Mouse (Mus musculus): ENCODE data around the gene Fam84a. TPM values are rescaled to one million over a fixed set of nuclear protein-coding genes. Genes with fewer than 3 reads are reported as not detected.
A peak's percentile ranks its signal among the peaks of the same experiment; 100 is the strongest.

Fam84a gene
- total RNA-seq, 1 experiment = 1.3 TPM

DNA sequence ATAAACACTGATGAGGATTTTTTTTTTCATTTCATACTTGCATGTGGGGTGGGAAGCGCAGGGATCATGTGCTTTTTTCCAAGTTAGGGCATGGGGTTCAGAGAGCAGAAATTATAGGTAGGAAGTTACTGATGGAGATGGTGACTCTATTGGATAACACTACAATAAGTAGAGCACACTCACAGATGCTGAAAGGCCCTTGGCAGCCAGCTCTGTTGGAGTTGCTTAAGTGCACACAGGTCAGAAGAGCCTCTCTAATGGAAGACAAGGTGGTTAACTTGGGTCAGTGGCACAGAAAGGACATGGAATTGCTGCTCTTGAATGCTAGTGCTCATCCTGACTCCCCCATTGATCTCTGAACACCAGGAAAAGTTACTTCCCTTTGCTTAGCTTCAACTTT, 13.1 kb upstream of the Fam84a start:
- H3K4me1 ChIP-seq (ENCODE audit: control insufficient read depth in 2 of 2, insufficient read depth in 2 of 2, low read length in 2 of 2, poor library complexity in 1 of 2) = no peaks in the 10 kb centered on the region
- no peak overlapping the region for H3K4me3 ChIP-seq (ENCODE audit: insufficient read depth in 1 of 2, low read depth in 1 of 2, low read length in 2 of 2, poor library complexity in 1 of 2, severe bottlenecking in 1 of 2)
- in situ Hi-C loops (cut with MboI; ENCODE audit: low sequenced_read_pairs in 2 of 2, unreplicated experiment in 2 of 2) = no loop called here
- no peaks in the 10 kb centered on the region for H3K9me3 ChIP-seq (ENCODE audit: control insufficient read depth, insufficient read depth, low read depth, low read length)
- TF ChIP-seq HCFC1 (IDR thresholded peaks at IDR 0.05; ENCODE audit: borderline replicate concordance, insufficient read depth, low read length) (no peak), ZNF384 (IDR thresholded peaks at IDR 0.05; ENCODE audit: low read depth, low read length) (no peak), CHD2 (IDR thresholded peaks at IDR 0.05; ENCODE audit: low read depth, low read length) (no peak), MAFK (IDR thresholded peaks at IDR 0.05; ENCODE audit: insufficient read depth, low read depth, low read length) (no peak), ZC3H11A (IDR thresholded peaks at IDR 0.05; ENCODE audit: borderline replicate concordance, low read depth, low read length) (no peak)
- no peaks in the 10 kb centered on the region for H3K36me3 ChIP-seq (ENCODE audit: control insufficient read depth, insufficient read depth, low read length, poor library complexity, severe bottlenecking)
- no peak overlapping the region for H3K9ac ChIP-seq (ENCODE audit: insufficient read depth, low read depth, low read length, poor library complexity, severe bottlenecking)
- no peak overlapping the region for H3K27ac ChIP-seq (ENCODE audit: insufficient read depth, low read depth, low read length, poor library complexity, severe bottlenecking)
- DNase-seq (ENCODE audit: low read depth, low spot score) = no peak

DNA sequence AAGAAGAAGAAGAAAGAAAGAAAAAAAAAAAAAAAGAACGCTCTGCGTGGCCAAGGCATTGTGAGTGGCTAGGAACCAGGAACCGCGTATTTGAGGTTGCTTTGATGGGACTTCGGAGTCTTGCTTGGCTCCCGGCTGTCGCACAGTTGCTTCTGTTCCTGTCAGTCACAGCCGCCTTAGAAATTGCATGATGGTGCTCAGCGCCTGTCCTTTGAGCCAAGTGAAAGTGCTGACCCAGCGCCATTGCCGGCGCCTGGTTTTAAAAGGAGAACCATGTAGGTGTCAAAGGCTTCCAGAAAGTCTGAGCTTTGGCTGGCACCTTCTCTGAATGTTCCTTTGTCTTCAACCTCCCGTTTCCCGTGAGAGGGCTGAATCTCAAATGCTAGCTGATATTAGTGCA, 572 bp upstream of the Fam84a start:
- no peak overlapping the region for H3K27ac ChIP-seq (ENCODE audit: insufficient read depth, low read depth, low read length, poor library complexity, severe bottlenecking)
- H3K36me3 ChIP-seq (ENCODE audit: control insufficient read depth, insufficient read depth, low read length, poor library complexity, severe bottlenecking) = no peaks in the 10 kb centered on the region
- in situ Hi-C loops (cut with MboI; ENCODE audit: low sequenced_read_pairs in 2 of 2, unreplicated experiment in 2 of 2) = no loop called here
- H3K9me3 ChIP-seq (ENCODE audit: control insufficient read depth, insufficient read depth, low read depth, low read length) = no peaks in the 10 kb centered on the region
- no peak overlapping the region for H3K9ac ChIP-seq (ENCODE audit: insufficient read depth, low read depth, low read length, poor library complexity, severe bottlenecking)
- peaks cover 0 to 7% of the 10 kb centered on the region in 2 experiments; a peak in 1 of 4 replicates for H3K4me1 ChIP-seq (ENCODE audit: control insufficient read depth in 2 of 2, insufficient read depth in 2 of 2, low read length in 2 of 2, poor library complexity in 1 of 2)
- TF ChIP-seq ZNF384 (IDR thresholded peaks at IDR 0.05; ENCODE audit: low read depth, low read length) (no peak), MAFK (IDR thresholded peaks at IDR 0.05; ENCODE audit: insufficient read depth, low read depth, low read length) (peak; percentile 69; the same call in 1 of the 2 replicates), ZC3H11A (IDR thresholded peaks at IDR 0.05; ENCODE audit: borderline replicate concordance, low read depth, low read length) (no peak)
- peak overlapping the region; percentile 27 to 47; a peak in 3 of 4 replicates for H3K4me3 ChIP-seq (ENCODE audit: insufficient read depth in 1 of 2, low read depth in 1 of 2, low read length in 2 of 2, poor library complexity in 1 of 2, severe bottlenecking in 1 of 2)
- DNase-seq (ENCODE audit: low read depth, low spot score) = peak; percentile 0

DNA sequence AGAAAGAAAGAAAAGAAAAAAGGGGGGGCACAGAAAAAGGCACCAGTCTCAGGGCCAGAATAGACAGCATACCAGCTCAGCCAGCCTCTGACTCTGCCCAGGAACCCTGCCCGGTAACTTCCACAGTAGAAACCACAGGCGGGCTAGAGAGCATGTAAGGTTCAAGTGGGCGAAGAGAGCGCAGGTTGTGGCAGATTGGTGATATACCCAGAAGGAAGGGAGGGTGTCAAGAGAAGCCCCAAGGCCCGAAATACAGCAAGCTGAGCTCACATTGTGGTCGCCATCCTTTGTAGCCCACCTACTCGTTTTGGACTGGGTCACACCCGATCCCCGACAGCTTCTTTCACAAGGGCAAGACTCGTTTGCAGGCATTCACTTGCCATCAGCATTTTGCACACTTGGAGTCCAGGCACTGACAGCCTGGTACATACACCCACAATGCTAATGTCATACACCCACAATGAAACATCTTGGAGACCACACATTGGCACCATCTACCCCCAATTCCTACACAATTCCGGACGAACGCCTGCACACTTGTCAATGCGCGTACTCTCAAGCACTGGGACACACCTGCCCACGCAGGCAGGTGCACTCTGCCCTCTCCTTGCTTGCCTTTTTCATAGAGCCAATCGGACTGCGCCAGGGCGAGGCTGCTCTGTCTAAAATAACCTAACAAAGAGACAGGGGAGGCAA, 770 bp downstream of the Fam84a start:
- Histone ChIP-seq H3K9me3 (ENCODE audit: control insufficient read depth, insufficient read depth, low read depth, low read length) (no peaks in the 10 kb centered on the region), H3K9ac (ENCODE audit: insufficient read depth, low read depth, low read length, poor library complexity, severe bottlenecking) (no peak overlapping the region), H3K27ac (ENCODE audit: insufficient read depth, low read depth, low read length, poor library complexity, severe bottlenecking) (no peak overlapping the region), H3K36me3 (ENCODE audit: control insufficient read depth, insufficient read depth, low read length, poor library complexity, severe bottlenecking) (no peaks in the 10 kb centered on the region), H3K4me1 (ENCODE audit: control insufficient read depth in 2 of 2, insufficient read depth in 2 of 2, low read length in 2 of 2, poor library complexity in 1 of 2) (peaks cover 0 to 7% of the 10 kb centered on the region in 2 experiments; a peak in 1 of 4 replicates), H3K4me3 (ENCODE audit: insufficient read depth in 1 of 2, low read depth in 1 of 2, low read length in 2 of 2, poor library complexity in 1 of 2, severe bottlenecking in 1 of 2) (peak overlapping the region; percentile 68 to 84)
- no peak for TF ChIP-seq CHD2 (IDR thresholded peaks at IDR 0.05; ENCODE audit: low read depth, low read length)
- TF ChIP-seq MAFK (IDR thresholded peaks at IDR 0.05; ENCODE audit: insufficient read depth, low read depth, low read length) = no peak
- TF ChIP-seq HCFC1 (IDR thresholded peaks at IDR 0.05; ENCODE audit: borderline replicate concordance, insufficient read depth, low read length) = no peak
- peak; percentile 17 for DNase-seq (ENCODE audit: low read depth, low spot score)
- in situ Hi-C loops (cut with MboI; ENCODE audit: low sequenced_read_pairs in 2 of 2, unreplicated experiment in 2 of 2) = no loop called here

DNA sequence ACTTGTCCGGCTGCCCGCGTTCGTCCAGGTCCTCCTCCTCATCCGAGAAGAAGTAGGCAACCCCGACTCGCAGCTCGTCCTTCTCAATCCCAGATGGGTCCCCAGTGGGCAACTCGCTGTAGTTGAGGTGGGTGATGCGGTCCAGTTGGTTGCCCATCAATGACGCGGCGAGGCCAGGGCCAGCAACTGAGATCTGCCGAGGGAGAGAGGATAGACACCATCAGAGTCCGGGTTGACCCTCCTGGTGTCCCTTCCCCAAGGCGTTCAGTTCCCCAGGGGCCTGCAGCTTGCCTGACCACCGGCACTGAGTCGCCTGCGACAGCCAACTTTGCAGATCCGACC, 1.3 kb downstream of the Fam84a start:
- peak overlapping the region; percentile 23 to 53; a peak in 1 of 4 replicates for H3K4me3 ChIP-seq (ENCODE audit: insufficient read depth in 1 of 2, low read depth in 1 of 2, low read length in 2 of 2, poor library complexity in 1 of 2, severe bottlenecking in 1 of 2)
- H3K36me3 ChIP-seq (ENCODE audit: control insufficient read depth, insufficient read depth, low read length, poor library complexity, severe bottlenecking) = no peaks in the 10 kb centered on the region
- H3K9ac ChIP-seq (ENCODE audit: insufficient read depth, low read depth, low read length, poor library complexity, severe bottlenecking) = no peak overlapping the region
- in situ Hi-C loops (cut with MboI; ENCODE audit: low sequenced_read_pairs in 2 of 2, unreplicated experiment in 2 of 2) = no loop called here
- peak; percentile 0 for DNase-seq (ENCODE audit: low read depth, low spot score)
- no peak for TF ChIP-seq MAFK (IDR thresholded peaks at IDR 0.05; ENCODE audit: insufficient read depth, low read depth, low read length)
- no peak for TF ChIP-seq CHD2 (IDR thresholded peaks at IDR 0.05; ENCODE audit: low read depth, low read length)
- no peak for TF ChIP-seq ZNF384 (IDR thresholded peaks at IDR 0.05; ENCODE audit: low read depth, low read length)
- no peak for TF ChIP-seq HCFC1 (IDR thresholded peaks at IDR 0.05; ENCODE audit: borderline replicate concordance, insufficient read depth, low read length)
- no peak for TF ChIP-seq ZC3H11A (IDR thresholded peaks at IDR 0.05; ENCODE audit: borderline replicate concordance, low read depth, low read length)
- no peaks in the 10 kb centered on the region for H3K9me3 ChIP-seq (ENCODE audit: control insufficient read depth, insufficient read depth, low read depth, low read length)
- peaks cover 0 to 7% of the 10 kb centered on the region in 2 experiments; a peak in 1 of 4 replicates for H3K4me1 ChIP-seq (ENCODE audit: control insufficient read depth in 2 of 2, insufficient read depth in 2 of 2, low read length in 2 of 2, poor library complexity in 1 of 2)
- no peak overlapping the region for H3K27ac ChIP-seq (ENCODE audit: insufficient read depth, low read depth, low read length, poor library complexity, severe bottlenecking)
